Mouse (Mus musculus): ENCODE measurements around the gene Dhrs7. TPM values are rescaled to one million over a fixed set of nuclear protein-coding genes. Genes with fewer than 3 reads are reported as not detected.

The Dhrs7 gene
- polyA plus RNA-seq, 1 experiment from 2014 or later: 44.6 TPM

DNA sequence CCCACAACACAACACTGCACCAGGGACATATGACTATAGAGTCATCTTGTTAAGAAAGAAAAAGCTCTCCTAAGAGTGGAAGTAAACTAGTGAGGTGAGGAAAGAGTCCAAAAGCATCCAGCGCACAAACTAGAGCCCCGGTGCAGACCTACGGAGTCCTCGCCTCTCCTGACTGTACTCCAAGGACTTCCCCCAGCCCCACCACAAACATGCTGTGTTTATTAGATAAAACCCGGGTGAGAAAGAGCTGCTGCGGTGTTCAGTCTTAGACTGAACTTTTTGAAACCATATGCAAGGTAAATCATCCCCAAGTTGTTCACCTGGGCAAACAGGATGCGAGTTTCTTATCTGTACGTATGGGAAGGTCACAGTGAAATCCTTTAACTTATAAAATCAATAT, 6.2 kb upstream of the Dhrs7 start:
- ATAC-seq (ENCODE audit: low read depth) (no peak), DNase-seq (ENCODE audit: low spot score) (no peak)
- Histone ChIP-seq H3K4me2 (ENCODE audit: low read depth, low read length) (no peak overlapping the region), H3K9ac (ENCODE audit: low read depth, low read length) (no peak overlapping the region), H3K9me3 (ENCODE audit: control insufficient read depth, low read length) (peaks cover 4% of the 10 kb centered on the region; the same call in 1 of the 2 replicates), H3K4me3 (ENCODE audit: low read depth, low read length) (no peak overlapping the region), H3K27me3 (replicated peaks; ENCODE audit: control insufficient read depth, insufficient read depth, low read length) (no peaks in the 10 kb centered on the region), H3K27ac (replicated peaks; ENCODE audit: low read depth, low read length) (no peak overlapping the region), H3K36me3 (ENCODE audit: control insufficient read depth, insufficient read depth, low read length) (no peaks in the 10 kb centered on the region), H3K4me1 (ENCODE audit: control insufficient read depth, insufficient read depth, low read length) (no peaks in the 10 kb centered on the region)
- 87% methylated on average over 8 of the region's 8 CpGs for WGBS

DNA sequence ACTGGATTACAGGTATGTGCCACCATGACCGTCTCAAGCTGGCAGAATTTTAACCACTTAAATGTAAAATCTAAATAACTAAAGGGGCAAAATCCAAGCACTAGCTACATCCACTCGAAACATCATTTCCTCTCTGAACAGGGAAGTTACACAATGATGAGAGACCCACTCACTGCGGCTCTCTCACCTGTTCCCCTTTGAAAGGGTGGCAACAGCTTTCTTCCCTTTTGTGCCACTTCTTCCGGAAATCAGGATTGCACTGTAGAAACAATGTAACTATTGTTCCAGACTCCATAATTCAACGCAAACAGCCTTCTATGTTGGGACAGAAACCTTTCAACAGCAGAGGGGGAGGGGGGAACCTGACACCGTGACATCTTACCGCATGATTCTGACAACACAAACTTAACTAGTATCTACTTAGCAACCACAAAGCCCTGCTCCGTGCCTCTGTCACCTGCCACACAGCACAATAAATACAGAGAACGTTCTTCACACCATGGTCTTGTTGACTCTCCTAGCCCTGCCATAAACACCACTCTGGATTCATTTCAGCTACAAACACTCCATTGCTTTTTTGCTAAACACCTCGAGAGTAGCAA, 3.3 kb upstream of the Dhrs7 start:
- WGBS: 50% methylated on average over 10 of the region's 10 CpGs
- ATAC-seq (ENCODE audit: low read depth): no peak
- no peak overlapping the region for H3K27ac ChIP-seq (replicated peaks; ENCODE audit: low read depth, low read length)

DNA sequence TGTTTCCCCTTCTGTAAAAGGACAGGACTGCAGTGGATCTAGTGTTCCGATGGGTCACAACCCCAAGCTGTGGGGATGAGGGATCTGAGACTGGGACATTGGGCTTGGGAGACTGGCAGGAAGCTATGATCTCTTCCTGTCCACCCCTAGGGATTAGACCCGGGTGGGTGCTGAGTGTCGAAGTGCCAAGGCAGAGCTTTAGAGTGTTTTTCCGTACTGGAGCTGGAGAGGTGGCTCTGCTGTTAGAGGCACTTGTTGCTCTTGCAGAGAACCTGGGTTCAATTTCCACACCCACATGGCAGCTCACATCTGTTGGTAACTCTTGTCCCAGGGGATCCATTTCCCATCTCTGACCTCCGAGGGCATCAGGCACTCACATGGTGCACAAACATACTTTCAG, 1.3 kb upstream of the Dhrs7 start:
- H3K4me1 ChIP-seq (ENCODE audit: control insufficient read depth, insufficient read depth, low read length): peaks cover 8% of the 10 kb centered on the region; the same call in 1 of the 2 replicates
- H3K4me2 ChIP-seq (ENCODE audit: low read depth, low read length): no peak overlapping the region
- no peaks in the 10 kb centered on the region for H3K36me3 ChIP-seq (ENCODE audit: control insufficient read depth, insufficient read depth, low read length)
- H3K27ac ChIP-seq (replicated peaks; ENCODE audit: low read depth, low read length): no peak overlapping the region
- H3K4me3 ChIP-seq (ENCODE audit: low read depth, low read length): no peak overlapping the region
- no peak overlapping the region for H3K9ac ChIP-seq (ENCODE audit: low read depth, low read length)
- peaks cover 4% of the 10 kb centered on the region; the same call in 1 of the 2 replicates for H3K9me3 ChIP-seq (ENCODE audit: control insufficient read depth, low read length)
- no peaks in the 10 kb centered on the region for H3K27me3 ChIP-seq (replicated peaks; ENCODE audit: control insufficient read depth, insufficient read depth, low read length)
- ATAC-seq (ENCODE audit: low read depth): no peak
- no peak for DNase-seq (ENCODE audit: low spot score)
- 72% methylated on average over 5 of the region's 5 CpGs for WGBS

More for the DNA sequence above, 3.3 kb upstream of the Dhrs7 start:
- Histone ChIP-seq H3K36me3 (ENCODE audit: control insufficient read depth, insufficient read depth, low read length) (no peaks in the 10 kb centered on the region), H3K4me1 (ENCODE audit: control insufficient read depth, insufficient read depth, low read length) (peaks cover 8% of the 10 kb centered on the region; the same call in 1 of the 2 replicates), H3K9ac (ENCODE audit: low read depth, low read length) (no peak overlapping the region), H3K27me3 (replicated peaks; ENCODE audit: control insufficient read depth, insufficient read depth, low read length) (no peaks in the 10 kb centered on the region), H3K4me3 (ENCODE audit: low read depth, low read length) (no peak overlapping the region), H3K4me2 (ENCODE audit: low read depth, low read length) (no peak overlapping the region), H3K9me3 (ENCODE audit: control insufficient read depth, low read length) (peaks cover 4% of the 10 kb centered on the region; the same call in 1 of the 2 replicates)
- peak; percentile 12 for DNase-seq (ENCODE audit: low spot score)

DNA sequence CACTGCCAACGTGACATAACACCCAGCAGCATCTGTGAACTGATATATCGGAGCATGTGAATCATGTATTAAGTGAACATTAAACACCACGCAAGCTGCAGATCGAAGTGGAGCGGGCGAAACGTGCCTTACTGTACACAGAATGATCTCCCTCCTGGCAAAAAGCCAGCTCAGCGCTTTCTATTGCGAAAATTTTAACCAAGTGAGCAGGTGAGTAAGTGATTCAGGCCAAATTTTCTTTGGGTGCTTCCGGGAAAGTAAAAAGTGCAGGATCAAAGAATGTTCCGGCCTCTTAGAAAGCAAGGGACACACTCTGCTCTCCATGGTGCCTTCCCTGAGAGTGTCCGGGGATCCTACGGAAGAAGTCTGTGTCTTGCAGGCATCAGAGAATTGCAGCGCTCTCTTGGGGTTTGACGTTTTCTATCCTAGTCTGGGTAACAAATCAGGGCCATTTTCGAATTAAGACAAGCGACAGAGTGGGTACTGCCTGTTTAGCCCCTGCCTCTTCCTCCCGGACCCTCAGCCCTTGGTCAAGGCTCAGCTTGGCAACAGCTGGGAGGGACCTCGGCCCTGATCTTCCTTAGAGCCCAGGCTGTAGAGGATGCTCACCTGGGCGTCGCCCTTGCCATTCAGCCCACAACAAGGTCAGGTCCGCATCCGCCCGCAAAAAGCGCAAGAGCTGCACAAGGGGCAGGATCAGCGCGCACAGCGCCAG, 532 bp downstream of the Dhrs7 start:
- Histone ChIP-seq H3K9ac (ENCODE audit: low read depth, low read length) (peak overlapping the region; percentile 69), H3K27ac (replicated peaks; ENCODE audit: low read depth, low read length) (peak overlapping the region; percentile 61), H3K4me1 (ENCODE audit: control insufficient read depth, insufficient read depth, low read length) (peaks cover 8% of the 10 kb centered on the region; the same call in 1 of the 2 replicates), H3K4me2 (ENCODE audit: low read depth, low read length) (peak overlapping the region; percentile 89), H3K4me3 (ENCODE audit: low read depth, low read length) (peak overlapping the region; percentile 64), H3K27me3 (replicated peaks; ENCODE audit: control insufficient read depth, insufficient read depth, low read length) (no peaks in the 10 kb centered on the region), H3K36me3 (ENCODE audit: control insufficient read depth, insufficient read depth, low read length) (no peaks in the 10 kb centered on the region), H3K9me3 (ENCODE audit: control insufficient read depth, low read length) (no peaks in the 10 kb centered on the region)
- 6% methylated on average over 28 of the region's 28 CpGs for WGBS
- ATAC-seq (ENCODE audit: low read depth): peak; percentile 16
- peak; percentile 78 for DNase-seq (ENCODE audit: low spot score)

DNA sequence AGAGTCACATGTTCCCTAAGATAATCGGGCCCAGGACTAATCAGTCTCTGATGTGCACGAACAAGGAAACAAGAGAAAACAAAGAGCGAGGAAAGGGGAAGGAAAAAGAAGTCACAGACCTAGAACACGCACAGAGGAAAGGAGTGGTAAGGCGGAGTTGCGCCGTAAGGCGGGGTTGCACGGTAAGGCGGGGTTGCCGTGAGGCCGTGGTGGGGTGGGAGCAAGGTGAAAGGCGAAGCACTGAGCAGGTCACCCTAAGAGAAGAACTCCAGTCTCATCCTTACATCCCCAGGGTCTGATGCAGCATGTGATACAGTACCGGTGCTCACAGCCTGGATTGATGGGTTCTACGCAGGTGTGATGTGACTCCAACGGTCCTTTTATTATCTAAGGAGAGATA, 8.9 kb downstream of the Dhrs7 start:
- DNase-seq (ENCODE audit: low spot score): no peak
- Histone ChIP-seq H3K4me3 (ENCODE audit: low read depth, low read length) (no peak overlapping the region), H3K9me3 (ENCODE audit: control insufficient read depth, low read length) (no peaks in the 10 kb centered on the region), H3K4me1 (ENCODE audit: control insufficient read depth, insufficient read depth, low read length) (no peaks in the 10 kb centered on the region), H3K4me2 (ENCODE audit: low read depth, low read length) (no peak overlapping the region), H3K27me3 (replicated peaks; ENCODE audit: control insufficient read depth, insufficient read depth, low read length) (no peaks in the 10 kb centered on the region), H3K36me3 (ENCODE audit: control insufficient read depth, insufficient read depth, low read length) (no peaks in the 10 kb centered on the region), H3K9ac (ENCODE audit: low read depth, low read length) (no peak overlapping the region), H3K27ac (replicated peaks; ENCODE audit: low read depth, low read length) (no peak overlapping the region)
- WGBS: 87% methylated on average over 12 of the region's 16 CpGs
- ATAC-seq (ENCODE audit: low read depth): no peak

DNA sequence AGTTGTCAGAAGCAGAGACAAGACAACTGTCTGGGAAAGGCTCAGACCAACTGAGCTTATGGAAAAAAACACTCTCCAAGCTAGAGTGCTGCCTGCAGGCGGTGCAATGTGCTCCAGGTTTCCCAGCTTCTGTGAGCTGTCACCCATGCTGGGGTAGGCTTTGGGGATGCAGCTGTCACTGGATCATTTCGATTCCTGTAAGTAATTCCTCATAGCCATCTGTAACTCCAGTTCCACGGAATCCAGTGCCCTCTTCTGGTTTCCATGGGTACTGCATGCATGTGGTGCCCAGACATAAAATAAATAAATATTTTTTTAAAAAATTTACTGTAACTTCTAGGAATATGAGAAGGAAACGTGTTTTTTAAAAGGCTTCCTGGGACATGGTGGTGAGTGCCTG, 10.0 kb downstream of the Dhrs7 start:
- 12% methylated on average over 4 of the region's 4 CpGs for WGBS
- Histone ChIP-seq H3K9ac (ENCODE audit: low read depth, low read length) (no peak overlapping the region), H3K4me1 (ENCODE audit: control insufficient read depth, insufficient read depth, low read length) (no peaks in the 10 kb centered on the region), H3K36me3 (ENCODE audit: control insufficient read depth, insufficient read depth, low read length) (no peaks in the 10 kb centered on the region), H3K4me2 (ENCODE audit: low read depth, low read length) (no peak overlapping the region), H3K4me3 (ENCODE audit: low read depth, low read length) (no peak overlapping the region), H3K27ac (replicated peaks; ENCODE audit: low read depth, low read length) (no peak overlapping the region), H3K27me3 (replicated peaks; ENCODE audit: control insufficient read depth, insufficient read depth, low read length) (no peaks in the 10 kb centered on the region), H3K9me3 (ENCODE audit: control insufficient read depth, low read length) (no peaks in the 10 kb centered on the region)
- DNase-seq (ENCODE audit: low spot score) (peak; percentile 68), ATAC-seq (ENCODE audit: low read depth) (peak; percentile 44; the same call in 1 of the 2 replicates)

DNA sequence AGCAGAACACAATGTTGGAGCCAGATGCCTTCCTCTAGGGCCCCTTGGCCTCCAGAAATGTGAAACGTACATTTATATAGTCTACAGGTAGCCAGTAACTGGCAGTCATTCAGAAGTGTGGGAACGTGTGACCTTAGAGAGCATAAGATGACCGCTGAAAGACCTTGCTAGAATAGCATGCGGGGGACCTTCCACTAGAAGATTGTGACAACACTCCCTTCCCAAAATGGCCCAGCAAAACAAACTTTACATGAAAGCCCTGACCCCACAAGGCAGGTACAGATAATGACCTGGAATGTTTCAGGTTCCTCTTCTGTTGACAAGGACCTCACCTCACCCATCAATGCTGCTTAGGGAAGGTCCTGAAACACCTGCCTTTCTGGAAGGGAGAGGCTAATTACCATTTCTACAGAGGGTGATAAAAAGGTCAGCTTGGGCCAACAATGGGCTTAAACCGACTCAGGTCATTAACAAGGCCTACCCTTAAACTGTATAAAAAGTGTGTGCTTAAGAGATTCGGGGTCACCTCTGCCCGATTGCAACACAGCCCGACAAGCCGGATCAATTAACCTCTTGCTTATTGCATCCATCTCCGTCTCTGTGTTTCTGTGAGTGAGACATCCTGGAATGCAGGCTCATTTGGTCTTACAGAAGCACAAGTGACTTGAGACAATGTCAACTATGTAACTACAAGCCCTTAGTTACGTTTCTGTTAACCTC, 14.9 kb downstream of the Dhrs7 start, which contains the start of gene Gm4756:
TSS of gene Gm4756 (minus strand) at position 51 of the 720 bp plus-strand sequence.
- DNase-seq (ENCODE audit: low spot score): no peak
- H3K9ac ChIP-seq (ENCODE audit: low read depth, low read length): no peak within 1 kb of the TSS
- H3K4me1 ChIP-seq (ENCODE audit: control insufficient read depth, insufficient read depth, low read length): no peaks in the 10 kb centered on the region
- H3K27ac ChIP-seq (replicated peaks; ENCODE audit: low read depth, low read length): no peak within 1 kb of the TSS
- WGBS: 78% methylated on average over 11 of the region's 11 CpGs
- no peaks in the 10 kb centered on the region for H3K27me3 ChIP-seq (replicated peaks; ENCODE audit: control insufficient read depth, insufficient read depth, low read length)
- no peaks in the 10 kb centered on the region for H3K36me3 ChIP-seq (ENCODE audit: control insufficient read depth, insufficient read depth, low read length)
- no peaks in the 10 kb centered on the region for H3K9me3 ChIP-seq (ENCODE audit: control insufficient read depth, low read length)
- ATAC-seq (ENCODE audit: low read depth): no peak
- H3K4me2 ChIP-seq (ENCODE audit: low read depth, low read length): no peak within 1 kb of the TSS
- H3K4me3 ChIP-seq (ENCODE audit: low read depth, low read length): no peak within 1 kb of the TSS

DNA sequence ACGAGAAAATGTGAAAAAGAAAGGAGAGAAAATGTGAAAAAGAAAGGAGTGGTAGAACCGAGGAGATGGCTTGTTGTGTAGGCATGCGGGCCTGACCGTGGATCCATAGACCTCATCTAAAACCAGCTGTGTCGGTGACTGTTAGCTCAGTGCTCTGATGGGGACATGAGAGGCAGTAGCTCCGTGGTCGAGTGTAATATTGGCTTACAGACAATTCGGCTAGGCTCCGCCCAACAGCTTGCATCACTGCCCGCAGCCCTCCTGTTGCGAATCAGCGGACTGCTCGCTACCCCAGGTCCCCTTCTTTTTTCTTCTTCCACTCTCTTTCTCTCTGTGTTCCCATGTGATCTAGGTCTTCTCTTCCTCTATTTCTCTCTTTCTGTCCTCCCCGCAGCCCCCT, 15.8 kb downstream of the Dhrs7 start:
- Histone ChIP-seq H3K9ac (ENCODE audit: low read depth, low read length) (no peak overlapping the region), H3K36me3 (ENCODE audit: control insufficient read depth, insufficient read depth, low read length) (no peaks in the 10 kb centered on the region), H3K9me3 (ENCODE audit: control insufficient read depth, low read length) (no peaks in the 10 kb centered on the region), H3K4me3 (ENCODE audit: low read depth, low read length) (no peak overlapping the region), H3K27me3 (replicated peaks; ENCODE audit: control insufficient read depth, insufficient read depth, low read length) (no peaks in the 10 kb centered on the region), H3K27ac (replicated peaks; ENCODE audit: low read depth, low read length) (no peak overlapping the region), H3K4me1 (ENCODE audit: control insufficient read depth, insufficient read depth, low read length) (no peaks in the 10 kb centered on the region), H3K4me2 (ENCODE audit: low read depth, low read length) (no peak overlapping the region)
- ATAC-seq (ENCODE audit: low read depth): no peak
- DNase-seq (ENCODE audit: low spot score): no peak
- 91% methylated on average over 14 of the region's 14 CpGs for WGBS
